Mouse (Mus musculus) forebrain, embryonic 13.5 days (tissue): Measurements from ENCODE around the gene Zbtb40. TPM values are rescaled to one million over a fixed set of nuclear protein-coding genes. Genes with fewer than 3 reads are reported as not detected.
A peak's percentile ranks its signal among the peaks of the same experiment; 100 is the strongest.

Experiments used
- ATAC-seq: fragments of 200-750 bp; cut with Nextera tagmentation; 2 replicates; pipeline ENCODE4 v1.8.0; 2017
- H3K27ac ChIP-seq: fragments of 300-500 bp; sonication (generic); 2 replicates; pipeline ENCODE4 v1.5.1; 2015; ENCODE audit warnings: inconsistent platforms, mild to moderate bottlenecking, moderate library complexity
- H3K27me3 ChIP-seq: fragments of 300-500 bp; sonication (generic); 2 replicates; pipeline ENCODE4 v1.6.1; 2015; ENCODE audit warnings: mild to moderate bottlenecking, inconsistent platforms
- H3K36me3 ChIP-seq: fragments of 300-500 bp; sonication (generic); 2 replicates; pipeline ENCODE4 v1.6.1; 2015; ENCODE audit warnings: mild to moderate bottlenecking, inconsistent platforms; ENCODE audit not compliant: poor library complexity, severe bottlenecking
- H3K4me1 ChIP-seq: fragments of 300-500 bp; sonication (generic); 2 replicates; pipeline ENCODE4 v1.6.1; 2015; ENCODE audit warnings: inconsistent platforms
- H3K4me2 ChIP-seq: fragments of 300-500 bp; sonication (generic); 2 replicates; pipeline ENCODE4 v1.6.1; 2015; ENCODE audit warnings: inconsistent platforms, mild to moderate bottlenecking, moderate library complexity
- H3K4me3 ChIP-seq: fragments of 300-500 bp; sonication (generic); 2 replicates; pipeline ENCODE4 v1.5.1; 2015; ENCODE audit warnings: mild to moderate bottlenecking, inconsistent platforms
- H3K9ac ChIP-seq: fragments of 300-500 bp; sonication (generic); 2 replicates; pipeline ENCODE4 v1.6.1; 2015; ENCODE audit warnings: mild to moderate bottlenecking, inconsistent platforms
- H3K9me3 ChIP-seq: fragments of 300-500 bp; sonication (generic); replicated peaks from 2 replicates; pipeline ENCODE4 v1.6.1; 2016; ENCODE audit warnings: inconsistent platforms
- WGBS: fragments of 180-500 bp; shearing (Covaris S2); methylation state at CpG from one replicate; pipeline ENCODE4 v1.1.7; 2015; 5-methylcytosine and 5-hydroxymethylcytosine counted together
- polyA plus RNA-seq: library from polyadenylated mRNA; unstranded; fragments of >200 nt; fragmentation: Nextera tagmentation; extraction: Ambion mirVana; gene quantifications from 2 replicates; pipeline ENCODE4 v1.2.1, GENCODE M21; 2015

Zbtb40 gene
- polyA plus RNA-seq, 1 experiment from 2014 or later, result 4.8 TPM

DNA sequence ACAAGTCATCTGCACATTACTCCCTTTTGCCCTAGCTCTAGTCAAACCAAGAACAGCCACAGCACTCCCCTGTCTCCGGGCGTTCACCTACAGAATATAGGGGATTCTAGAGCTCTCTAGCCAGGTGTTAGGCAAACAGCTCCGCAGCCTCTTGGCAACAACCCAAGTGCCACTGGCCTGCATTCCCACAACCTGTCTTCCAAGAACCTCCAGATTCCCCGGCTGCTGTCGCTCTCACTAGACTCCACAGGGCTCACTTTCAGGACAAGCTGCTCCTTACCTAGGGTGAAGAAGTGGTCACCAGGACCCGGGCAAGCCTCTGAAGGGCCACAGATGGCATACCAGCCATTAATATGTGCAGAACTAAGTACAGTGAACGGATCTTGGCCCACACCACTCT is 17.3 kb downstream of the Zbtb40 start:
- H3K4me1 ChIP-seq, result peaks cover 21% of the 10 kb centered on the region; the same call in 1 of the 2 replicates
- H3K9me3 ChIP-seq, result no peaks in the 10 kb centered on the region
- H3K4me3 ChIP-seq, result no peak overlapping the region
- H3K9ac ChIP-seq, result no peak overlapping the region
- no peak for ATAC-seq
- H3K4me2 ChIP-seq, result no peak overlapping the region
- H3K27ac ChIP-seq, result no peak overlapping the region
- no peaks in the 10 kb centered on the region for H3K36me3 ChIP-seq
- WGBS, result 88% methylated on average over 7 of the region's 7 CpGs
- H3K27me3 ChIP-seq, result no peaks in the 10 kb centered on the region

- Histone ChIP-seq H3K4me2 (no peak overlapping the region), H3K9ac (no peak overlapping the region), H3K27me3 (no peaks in the 10 kb centered on the region), H3K36me3 (no peaks in the 10 kb centered on the region), H3K9me3 (no peaks in the 10 kb centered on the region), H3K27ac (no peak overlapping the region), H3K4me1 (peaks cover 21% of the 10 kb centered on the region; the same call in 1 of the 2 replicates), H3K4me3 (no peak overlapping the region)
- WGBS, result 80% methylated on average over 8 of the region's 8 CpGs
- no peak for ATAC-seq
Measured at GRCm38 (mm10) chr4:137029348-137029747, 19.3 kb downstream of the Zbtb40 start.

- 38% methylated on average over 5 of the region's 5 CpGs for WGBS
- Histone ChIP-seq H3K4me1 (peaks cover 8% of the 10 kb centered on the region; the same call in 1 of the 2 replicates), H3K9me3 (no peaks in the 10 kb centered on the region), H3K4me2 (no peak overlapping the region), H3K9ac (no peak overlapping the region), H3K27ac (no peak overlapping the region), H3K27me3 (no peaks in the 10 kb centered on the region), H3K36me3 (no peaks in the 10 kb centered on the region), H3K4me3 (no peak overlapping the region)
- no peak for ATAC-seq
Measured at GRCm38 (mm10) chr4:137027051-137027450, 21.6 kb downstream of the Zbtb40 start.

GRCm38 (mm10) chr4:137025570-137025969 is 23.0 kb downstream of the Zbtb40 start:
- Histone ChIP-seq H3K4me1 (peaks cover 8% of the 10 kb centered on the region; the same call in 1 of the 2 replicates), H3K36me3 (no peaks in the 10 kb centered on the region), H3K9me3 (no peaks in the 10 kb centered on the region), H3K27ac (no peak overlapping the region), H3K9ac (no peak overlapping the region), H3K4me2 (no peak overlapping the region), H3K4me3 (no peak overlapping the region), H3K27me3 (no peaks in the 10 kb centered on the region)
- 75% methylated on average over 6 of the region's 6 CpGs for WGBS
- ATAC-seq, result no peak

DNA sequence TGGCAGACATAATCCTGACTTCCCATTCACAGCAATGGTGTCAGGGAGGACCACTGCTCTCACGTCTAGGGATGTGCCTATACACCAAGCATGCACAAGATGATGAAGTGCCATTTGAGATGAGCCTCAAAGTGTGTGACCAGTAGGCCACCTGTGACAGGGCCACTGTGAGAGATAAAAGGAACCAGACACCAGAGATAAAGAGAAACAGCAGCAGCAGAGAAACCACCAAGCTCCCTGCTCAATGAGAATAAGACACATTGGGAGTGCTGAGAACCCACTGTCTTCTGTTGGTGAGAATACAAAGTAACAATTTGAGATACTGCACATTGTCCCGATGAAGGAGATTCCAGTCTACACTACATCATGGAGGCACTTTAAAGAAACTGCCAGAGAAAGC is 23.5 kb downstream of the Zbtb40 start:
- Histone ChIP-seq H3K4me2 (no peak overlapping the region), H3K9me3 (no peaks in the 10 kb centered on the region), H3K27me3 (no peaks in the 10 kb centered on the region), H3K4me3 (no peak overlapping the region), H3K9ac (no peak overlapping the region), H3K36me3 (no peaks in the 10 kb centered on the region), H3K27ac (no peak overlapping the region), H3K4me1 (peaks cover 10% of the 10 kb centered on the region; the same call in 1 of the 2 replicates)
- 88% methylated on average over 2 of the region's 2 CpGs for WGBS
- ATAC-seq, result no peak

DNA sequence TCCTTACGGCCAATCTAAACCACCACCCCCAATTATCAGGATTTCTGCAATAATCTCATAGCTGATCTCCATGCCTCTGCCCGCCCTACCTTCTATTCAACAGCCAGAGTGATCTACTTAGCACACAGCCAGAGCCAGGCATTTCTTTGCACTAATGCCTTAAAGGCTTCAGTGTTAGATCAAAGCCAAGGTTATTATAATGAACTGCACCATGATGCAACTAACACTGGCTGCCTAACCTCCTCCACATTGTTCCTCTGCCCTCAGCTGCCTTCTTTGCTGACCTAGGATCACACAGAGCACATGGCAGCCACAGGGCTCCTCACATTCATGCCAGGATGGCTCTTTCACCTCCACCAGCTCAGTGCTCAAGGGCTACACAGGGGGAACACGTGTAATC is 28.5 kb downstream of the Zbtb40 start:
- no peak overlapping the region for H3K27ac ChIP-seq
- no peak overlapping the region for H3K9ac ChIP-seq
- no peaks in the 10 kb centered on the region for H3K9me3 ChIP-seq
- H3K27me3 ChIP-seq, result no peaks in the 10 kb centered on the region
- peaks cover 26% of the 10 kb centered on the region for H3K36me3 ChIP-seq
- H3K4me1 ChIP-seq, result peaks cover 12% of the 10 kb centered on the region
- no peak for ATAC-seq
- no peak overlapping the region for H3K4me3 ChIP-seq
- H3K4me2 ChIP-seq, result no peak overlapping the region
- 23% methylated on average over 3 of the region's 3 CpGs for WGBS

GRCm38 (mm10) chr4:137015934-137016333 is 32.7 kb downstream of the Zbtb40 start:
- Histone ChIP-seq H3K36me3 (peaks cover 27% of the 10 kb centered on the region), H3K27me3 (no peaks in the 10 kb centered on the region), H3K4me2 (no peak overlapping the region), H3K4me3 (no peak overlapping the region), H3K9ac (no peak overlapping the region), H3K4me1 (peaks cover 12% of the 10 kb centered on the region), H3K27ac (peak overlapping the region; percentile 10; the same call in 1 of the 2 replicates), H3K9me3 (no peaks in the 10 kb centered on the region)
- WGBS, result 35% methylated on average over 8 of the region's 8 CpGs
- ATAC-seq, result no peak

DNA sequence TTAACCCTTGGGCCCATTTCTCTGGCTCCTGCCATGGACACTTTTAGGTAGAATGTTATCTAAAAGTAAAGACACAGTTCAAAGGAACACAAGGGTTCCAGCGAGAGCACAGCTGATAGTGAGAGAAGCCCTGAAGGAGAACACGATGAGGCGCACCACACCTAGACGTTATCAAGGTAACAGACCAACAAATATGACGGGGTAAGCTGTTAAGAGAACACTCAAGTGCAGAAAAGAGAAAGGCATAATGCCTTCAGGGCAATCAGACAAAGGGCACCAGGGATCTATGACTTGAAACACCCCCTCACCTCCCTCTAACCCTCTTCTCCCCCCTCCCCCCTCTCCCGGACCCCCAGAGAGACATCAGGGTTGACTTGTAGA is 33.1 kb downstream of the Zbtb40 start:
- H3K36me3 ChIP-seq, result peaks cover 27% of the 10 kb centered on the region

DNA sequence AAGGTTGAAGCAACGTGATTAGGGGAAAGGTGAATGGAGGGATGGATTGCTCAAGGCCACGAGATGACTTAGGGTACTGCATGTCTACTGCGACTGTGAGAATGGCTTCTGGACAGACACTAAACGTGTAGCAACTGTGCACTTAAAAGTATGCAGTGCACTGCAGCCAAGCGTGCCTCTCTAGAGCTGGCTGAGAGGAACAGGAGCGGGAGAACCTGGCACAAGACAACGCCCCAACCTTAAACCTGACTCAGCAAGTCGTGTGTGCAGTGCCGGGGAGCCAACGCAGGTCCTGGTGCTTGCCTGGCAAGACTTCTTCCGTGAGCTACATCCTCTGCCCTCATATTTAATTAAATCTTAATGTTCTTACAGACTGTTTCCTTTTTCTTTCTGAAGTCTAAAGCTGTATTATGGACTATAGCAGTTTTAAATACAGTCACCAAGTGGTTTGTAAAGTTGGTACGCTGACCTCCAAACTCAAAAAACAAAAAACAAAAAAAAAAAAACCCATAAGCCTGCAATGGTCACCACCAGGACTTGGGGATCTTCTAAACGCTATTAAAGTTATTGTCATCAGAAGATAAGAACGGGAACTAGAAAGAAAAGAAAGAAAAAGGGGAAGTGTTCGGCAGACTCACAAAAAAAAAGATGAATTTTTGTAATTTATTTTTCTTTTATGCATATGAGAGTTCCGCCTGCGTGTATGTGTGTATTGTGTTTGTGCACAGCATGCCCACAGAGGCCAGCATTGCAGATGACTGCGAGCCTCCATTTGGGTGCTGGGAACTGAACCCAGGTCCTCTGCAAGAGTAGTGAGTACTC is 33.7 kb downstream of the Zbtb40 start:
- Histone ChIP-seq H3K9ac (no peak overlapping the region), H3K4me3 (no peak overlapping the region), H3K4me2 (no peak overlapping the region), H3K27ac (no peak overlapping the region), H3K9me3 (no peaks in the 10 kb centered on the region), H3K36me3 (peaks cover 27% of the 10 kb centered on the region), H3K4me1 (peaks cover 7% of the 10 kb centered on the region), H3K27me3 (no peaks in the 10 kb centered on the region)
- ATAC-seq, result no peak
- WGBS, result 91% methylated on average over 18 of the region's 18 CpGs

More for the DNA sequence above, 33.1 kb downstream of the Zbtb40 start:
- H3K4me2 ChIP-seq, result no peak overlapping the region
- H3K27ac ChIP-seq, result no peak overlapping the region
- ATAC-seq, result no peak
- H3K4me3 ChIP-seq, result no peak overlapping the region
- 74% methylated on average over 6 of the region's 6 CpGs for WGBS
- no peaks in the 10 kb centered on the region for H3K27me3 ChIP-seq
- H3K9ac ChIP-seq, result no peak overlapping the region
- H3K9me3 ChIP-seq, result no peaks in the 10 kb centered on the region
- peaks cover 12% of the 10 kb centered on the region for H3K4me1 ChIP-seq

DNA sequence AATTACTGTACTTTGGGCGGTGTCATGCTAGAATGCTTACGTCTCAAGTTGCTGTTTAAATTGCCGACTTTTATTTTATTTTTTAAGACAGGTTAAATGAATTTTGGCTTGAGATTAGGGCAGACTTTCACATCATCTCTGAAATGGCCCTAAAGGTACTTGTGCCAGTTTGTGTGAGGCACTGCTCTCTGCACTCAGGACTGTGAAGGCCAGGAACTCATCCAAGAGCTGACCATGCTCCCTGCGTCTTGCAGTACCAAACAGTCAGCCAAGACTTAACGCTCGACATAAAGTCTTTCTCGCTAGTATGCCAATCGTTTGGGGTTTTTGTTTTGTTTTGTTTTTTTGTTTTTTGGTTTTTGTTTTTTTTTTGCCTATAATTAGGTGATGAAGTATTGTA is 34.5 kb downstream of the Zbtb40 start:
- Histone ChIP-seq H3K4me1 (peaks cover 6% of the 10 kb centered on the region), H3K36me3 (peaks cover 27% of the 10 kb centered on the region), H3K9ac (no peak overlapping the region), H3K27me3 (no peaks in the 10 kb centered on the region), H3K4me3 (no peak overlapping the region), H3K9me3 (no peaks in the 10 kb centered on the region), H3K4me2 (no peak overlapping the region), H3K27ac (no peak overlapping the region)
- WGBS, result 93% methylated on average over 8 of the region's 8 CpGs
- no peak for ATAC-seq

- H3K9me3 ChIP-seq, result no peaks in the 10 kb centered on the region
- H3K4me2 ChIP-seq, result no peak overlapping the region
- no peaks in the 10 kb centered on the region for H3K36me3 ChIP-seq
- no peak for ATAC-seq
- H3K27ac ChIP-seq, result no peak overlapping the region
- H3K4me3 ChIP-seq, result no peak overlapping the region
- no peaks in the 10 kb centered on the region for H3K27me3 ChIP-seq
- H3K9ac ChIP-seq, result no peak overlapping the region
- 78% methylated on average over 8 of the region's 8 CpGs for WGBS
- H3K4me1 ChIP-seq, result peaks cover 20% of the 10 kb centered on the region; the same call in 1 of the 2 replicates
Measured at GRCm38 (mm10) chr4:137006966-137007365, 41.6 kb downstream of the Zbtb40 start.

DNA sequence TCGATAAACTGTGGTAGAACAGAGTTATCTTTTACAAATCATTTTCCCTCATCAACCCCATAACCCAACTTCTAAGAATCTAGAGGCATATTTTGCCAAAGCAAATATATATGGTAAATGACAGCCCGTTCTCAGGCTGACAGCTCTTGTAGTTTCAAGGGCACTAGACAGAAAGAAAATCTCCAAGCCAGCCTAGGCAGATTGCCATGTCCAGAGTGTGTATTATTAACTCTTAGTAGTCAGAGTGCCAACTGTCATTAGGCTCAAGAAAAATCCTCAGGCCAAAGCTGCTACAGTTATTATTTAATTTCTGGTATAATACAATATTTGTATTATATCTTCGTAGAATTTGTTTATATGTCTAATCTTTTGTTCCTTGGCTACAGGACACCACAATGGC is 46.8 kb downstream of the Zbtb40 start:
- no peak overlapping the region for H3K4me3 ChIP-seq
- no peak overlapping the region for H3K4me2 ChIP-seq
- no peaks in the 10 kb centered on the region for H3K27me3 ChIP-seq
- no peak overlapping the region for H3K27ac ChIP-seq
- peaks cover 14% of the 10 kb centered on the region; the same call in 1 of the 2 replicates for H3K4me1 ChIP-seq
- no peak overlapping the region for H3K9ac ChIP-seq
- ATAC-seq, result no peak
- no peaks in the 10 kb centered on the region for H3K9me3 ChIP-seq
- 83% methylated on average over 3 of the region's 3 CpGs for WGBS
- peaks cover 4% of the 10 kb centered on the region; the same call in 1 of the 2 replicates for H3K36me3 ChIP-seq
